Mouse (Mus musculus): Measurements from ENCODE around the gene Egflam. TPM values are rescaled to one million over a fixed set of nuclear protein-coding genes. Genes with fewer than 3 reads are reported as not detected.

Egflam gene
- polyA plus RNA-seq, 1 experiment from 2014 or later: 18.0 TPM

- ATAC-seq (ENCODE audit: insufficient read depth): peak; percentile 60; the same call in 1 of the 2 replicates
- Histone ChIP-seq H3K27ac (ENCODE audit: low read depth) (no peak overlapping the region), H3K4me2 (no peak overlapping the region), H3K9me3 (ENCODE audit: low read depth, low read length) (no peaks in the 10 kb centered on the region), H3K27me3 (ENCODE audit: insufficient read depth, low read length) (no peaks in the 10 kb centered on the region), H3K4me3 (ENCODE audit: low read depth, low read length) (no peak overlapping the region), H3K9ac (no peak overlapping the region), H3K4me1 (ENCODE audit: insufficient read depth) (no peaks in the 10 kb centered on the region), H3K36me3 (ENCODE audit: insufficient read depth) (no peaks in the 10 kb centered on the region)
- peak; percentile 93 for DNase-seq
- peak; percentile 94 for TF ChIP-seq CTCF (IDR thresholded peaks at IDR 0.05; ENCODE audit: low read depth)
- WGBS: 17% methylated on average over 3 of the region's 3 CpGs
These were observed 134.4 kb downstream of the Egflam start for GRCm38 (mm10) chr15:7263822-7264221.

GRCm38 (mm10) chr15:7263339-7263738, 134.9 kb downstream of the Egflam start:
- DNase-seq: no peak
- Histone ChIP-seq H3K27ac (ENCODE audit: low read depth) (no peak overlapping the region), H3K4me1 (ENCODE audit: insufficient read depth) (no peaks in the 10 kb centered on the region), H3K27me3 (ENCODE audit: insufficient read depth, low read length) (no peaks in the 10 kb centered on the region), H3K9ac (no peak overlapping the region), H3K4me3 (ENCODE audit: low read depth, low read length) (no peak overlapping the region), H3K4me2 (no peak overlapping the region), H3K9me3 (ENCODE audit: low read depth, low read length) (no peaks in the 10 kb centered on the region), H3K36me3 (ENCODE audit: insufficient read depth) (no peaks in the 10 kb centered on the region)
- ATAC-seq (ENCODE audit: insufficient read depth): no peak
- 91% methylated on average over 9 of the region's 9 CpGs for WGBS
- TF ChIP-seq CTCF (IDR thresholded peaks at IDR 0.05; ENCODE audit: low read depth): no peak

DNA sequence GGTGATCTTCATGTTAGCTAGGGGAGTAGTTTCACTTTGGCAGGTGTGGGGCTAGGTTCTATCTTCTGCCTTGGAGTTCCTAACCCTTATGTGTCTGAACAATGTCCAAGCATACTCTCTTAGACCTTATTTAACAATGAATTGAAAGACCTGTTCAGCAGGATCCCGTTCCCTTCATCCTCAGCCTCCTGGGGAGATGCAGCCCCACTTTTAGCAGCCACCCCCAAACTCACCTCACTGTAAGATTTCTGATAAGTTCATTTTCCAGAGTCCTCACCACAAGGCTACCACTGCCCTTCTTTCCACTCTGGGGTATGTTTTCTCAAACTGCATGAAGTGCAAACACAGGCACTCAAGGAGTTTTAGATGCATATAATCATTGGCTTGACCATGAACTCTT, 136.8 kb downstream of the Egflam start:
- Histone ChIP-seq H3K9ac (no peak overlapping the region), H3K4me2 (no peak overlapping the region), H3K27me3 (ENCODE audit: insufficient read depth, low read length) (no peaks in the 10 kb centered on the region), H3K27ac (ENCODE audit: low read depth) (no peak overlapping the region), H3K9me3 (ENCODE audit: low read depth, low read length) (no peaks in the 10 kb centered on the region), H3K4me1 (ENCODE audit: insufficient read depth) (no peaks in the 10 kb centered on the region), H3K4me3 (ENCODE audit: low read depth, low read length) (no peak overlapping the region), H3K36me3 (ENCODE audit: insufficient read depth) (no peaks in the 10 kb centered on the region)
- no peak for TF ChIP-seq CTCF (IDR thresholded peaks at IDR 0.05; ENCODE audit: low read depth)
- WGBS: 84% methylated on average over 1 of the region's 1 CpGs
- ATAC-seq (ENCODE audit: insufficient read depth): no peak
- DNase-seq: no peak

DNA sequence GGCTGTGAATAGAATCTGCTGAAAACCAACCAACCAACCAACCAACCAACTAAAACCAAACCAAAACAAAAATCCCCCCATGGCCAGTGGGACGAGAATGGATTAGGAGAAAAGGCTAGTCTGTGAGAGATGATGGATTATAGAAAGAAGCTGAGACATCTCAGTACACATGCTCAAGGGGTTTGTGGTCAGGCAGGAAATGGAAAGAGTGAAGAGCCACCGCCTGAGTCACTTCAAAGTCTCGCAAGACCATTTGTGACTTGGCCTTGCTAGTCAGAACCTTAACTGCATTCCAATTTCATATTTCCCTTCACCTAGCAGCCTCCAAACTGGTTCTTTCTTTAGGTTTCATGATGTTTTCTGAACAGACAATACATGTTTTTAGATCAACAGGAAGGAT, 141.6 kb downstream of the Egflam start:
- Histone ChIP-seq H3K4me1 (ENCODE audit: insufficient read depth) (no peaks in the 10 kb centered on the region), H3K9me3 (ENCODE audit: low read depth, low read length) (no peaks in the 10 kb centered on the region), H3K36me3 (ENCODE audit: insufficient read depth) (no peaks in the 10 kb centered on the region), H3K27me3 (ENCODE audit: insufficient read depth, low read length) (no peaks in the 10 kb centered on the region), H3K4me3 (ENCODE audit: low read depth, low read length) (no peak overlapping the region), H3K9ac (no peak overlapping the region), H3K4me2 (no peak overlapping the region), H3K27ac (ENCODE audit: low read depth) (no peak overlapping the region)
- DNase-seq (no peak), ATAC-seq (ENCODE audit: insufficient read depth) (no peak)
- WGBS: 76% methylated on average over 3 of the region's 3 CpGs
- no peak for TF ChIP-seq CTCF (IDR thresholded peaks at IDR 0.05; ENCODE audit: low read depth)

- no peak overlapping the region for H3K27ac ChIP-seq (ENCODE audit: low read depth)
- no peaks in the 10 kb centered on the region for H3K27me3 ChIP-seq (ENCODE audit: insufficient read depth, low read length)
- no peak overlapping the region for H3K4me3 ChIP-seq (ENCODE audit: low read depth, low read length)
- WGBS: 94% methylated on average over 6 of the region's 6 CpGs
- H3K9me3 ChIP-seq (ENCODE audit: low read depth, low read length): no peaks in the 10 kb centered on the region
- H3K36me3 ChIP-seq (ENCODE audit: insufficient read depth): 0 out of 2 replicates have a peak, but pooled peaks cover 3% of the 10 kb centered on the region
- no peaks in the 10 kb centered on the region for H3K4me1 ChIP-seq (ENCODE audit: insufficient read depth)
- ATAC-seq (ENCODE audit: insufficient read depth): no peak
- H3K4me2 ChIP-seq: no peak overlapping the region
- no peak overlapping the region for H3K9ac ChIP-seq
- no peak for DNase-seq
- no peak for TF ChIP-seq CTCF (IDR thresholded peaks at IDR 0.05; ENCODE audit: low read depth)
These were observed 144.9 kb downstream of the Egflam start for GRCm38 (mm10) chr15:7253326-7253725.

GRCm38 (mm10) chr15:7252106-7252636, 146.0 kb downstream of the Egflam start:
- H3K27ac ChIP-seq (ENCODE audit: low read depth): no peak overlapping the region
- DNase-seq: no peak
- WGBS: 49% methylated on average over 12 of the region's 12 CpGs
- TF ChIP-seq CTCF (IDR thresholded peaks at IDR 0.05; ENCODE audit: low read depth): no peak
- H3K9ac ChIP-seq: no peak overlapping the region
- 0 out of 2 replicates have a peak, but pooled peaks cover 3% of the 10 kb centered on the region for H3K36me3 ChIP-seq (ENCODE audit: insufficient read depth)
- no peaks in the 10 kb centered on the region for H3K27me3 ChIP-seq (ENCODE audit: insufficient read depth, low read length)
- H3K4me2 ChIP-seq: no peak overlapping the region
- no peaks in the 10 kb centered on the region for H3K4me1 ChIP-seq (ENCODE audit: insufficient read depth)
- H3K4me3 ChIP-seq (ENCODE audit: low read depth, low read length): no peak overlapping the region
- no peak for ATAC-seq (ENCODE audit: insufficient read depth)
- no peaks in the 10 kb centered on the region for H3K9me3 ChIP-seq (ENCODE audit: low read depth, low read length)

DNA sequence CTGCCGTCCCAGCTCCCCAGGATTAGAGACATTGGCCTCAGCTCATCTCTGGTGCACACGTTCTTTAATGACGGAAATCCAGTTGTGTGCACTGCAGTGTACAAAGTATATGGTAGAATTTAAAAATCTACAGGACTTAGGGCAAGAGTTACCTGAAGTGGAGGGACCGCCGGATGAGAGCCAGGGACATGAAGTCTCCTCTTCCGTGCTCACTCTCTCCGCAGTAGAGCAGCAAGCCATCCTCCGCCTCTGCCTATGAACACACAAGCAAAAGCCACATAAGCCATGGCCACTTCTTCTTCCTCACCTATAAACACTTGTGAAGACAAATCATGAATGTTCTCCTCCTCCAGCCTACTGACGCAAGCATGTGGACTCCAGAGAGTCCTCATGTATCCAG, 147.2 kb downstream of the Egflam start:
- ATAC-seq (ENCODE audit: insufficient read depth): no peak
- no peak overlapping the region for H3K4me2 ChIP-seq
- H3K9ac ChIP-seq: no peak overlapping the region
- H3K9me3 ChIP-seq (ENCODE audit: low read depth, low read length): no peaks in the 10 kb centered on the region
- no peaks in the 10 kb centered on the region for H3K4me1 ChIP-seq (ENCODE audit: insufficient read depth)
- H3K4me3 ChIP-seq (ENCODE audit: low read depth, low read length): no peak overlapping the region
- WGBS: 92% methylated on average over 9 of the region's 9 CpGs
- 0 out of 2 replicates have a peak, but pooled peaks cover 3% of the 10 kb centered on the region for H3K36me3 ChIP-seq (ENCODE audit: insufficient read depth)
- no peak overlapping the region for H3K27ac ChIP-seq (ENCODE audit: low read depth)
- no peak for DNase-seq
- TF ChIP-seq CTCF (IDR thresholded peaks at IDR 0.05; ENCODE audit: low read depth): no peak
- H3K27me3 ChIP-seq (ENCODE audit: insufficient read depth, low read length): no peaks in the 10 kb centered on the region

Data from lung, embryonic 14.5 days (tissue).